Mouse (Mus musculus) embryonic stem cell, embryonic (primary cell): ENCODE data around the gene Cnksr3.

Source experiments
- CTCF ChIA-PET, 4 experiments: fragments of 300-600 bp in 2 of 4; fragments of 350-600 bp in 2 of 4; sonication (Branson Sonifier 250); formaldehyde crosslinking; loops; one replicate each; lab custom pipeline; 2022; ENCODE audit warnings: inconsistent platforms in 2 of 4; lab: Charles Lee
- POLR2A ChIA-PET, 4 experiments: fragments of 300-600 bp in 2 of 4; fragments of 350-600 bp in 2 of 4; sonication (Branson Sonifier 250); formaldehyde crosslinking; loops; one replicate each; lab custom pipeline; 2022; ENCODE audit warnings: antibody characterized with exemption in 4 of 4, inconsistent platforms in 1 of 4; lab: Charles Lee

Cnksr3 gene

DNA sequence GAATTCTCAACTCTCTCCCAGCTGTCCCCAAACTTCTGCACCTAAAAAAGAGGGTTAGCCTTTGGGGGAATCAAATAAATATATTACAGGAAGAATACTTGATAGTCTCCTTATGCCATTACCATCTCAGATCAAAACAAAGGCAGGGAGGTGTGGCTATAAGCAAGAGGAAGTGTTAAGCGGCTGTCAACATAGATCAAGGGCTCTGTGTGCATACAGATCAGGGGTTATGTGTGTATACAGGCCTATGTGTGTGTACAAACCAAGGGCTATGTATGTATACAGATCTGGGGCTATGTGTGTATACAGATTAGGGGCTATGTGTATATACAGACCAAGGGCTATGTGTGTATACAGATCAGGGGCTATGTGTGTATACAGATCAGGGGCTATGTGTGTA, 38.9 kb downstream of the Cnksr3 start:
- CTCF ChIA-PET, result no interaction called here
- POLR2A ChIA-PET, result interaction anchor here in 1 of 4 experiments (0.8 kb wide), 1 partner anchor 9 kb away, joined by 3 read pairs; no protein-coding TSS in a partner anchor

DNA sequence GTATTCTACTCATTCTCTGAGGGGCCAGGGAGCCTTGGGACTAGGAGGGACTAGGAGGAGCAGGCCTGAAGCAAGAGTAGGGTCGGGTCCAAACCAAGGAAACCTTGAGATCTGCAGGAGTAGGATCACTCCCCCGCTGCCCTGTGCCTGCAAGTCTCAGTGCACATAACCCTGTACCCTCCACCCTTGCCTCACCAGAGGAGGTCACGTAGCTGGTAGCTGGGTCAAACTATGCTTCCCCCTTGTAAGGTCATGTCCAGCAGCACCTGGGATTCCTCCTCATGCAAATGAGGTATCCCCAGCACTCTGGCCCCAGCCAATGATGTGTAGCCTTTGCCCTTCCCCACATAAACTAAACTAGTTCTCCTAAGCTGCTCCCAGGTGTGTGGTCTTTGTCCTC, 41.6 kb downstream of the Cnksr3 start:
- ChIA-PET POLR2A (no interaction called here), CTCF (interaction anchor here in 1 of 4 experiments (0.7 kb wide), 1 partner anchor 11 kb away, joined by 4 read pairs; no protein-coding TSS in a partner anchor)

DNA sequence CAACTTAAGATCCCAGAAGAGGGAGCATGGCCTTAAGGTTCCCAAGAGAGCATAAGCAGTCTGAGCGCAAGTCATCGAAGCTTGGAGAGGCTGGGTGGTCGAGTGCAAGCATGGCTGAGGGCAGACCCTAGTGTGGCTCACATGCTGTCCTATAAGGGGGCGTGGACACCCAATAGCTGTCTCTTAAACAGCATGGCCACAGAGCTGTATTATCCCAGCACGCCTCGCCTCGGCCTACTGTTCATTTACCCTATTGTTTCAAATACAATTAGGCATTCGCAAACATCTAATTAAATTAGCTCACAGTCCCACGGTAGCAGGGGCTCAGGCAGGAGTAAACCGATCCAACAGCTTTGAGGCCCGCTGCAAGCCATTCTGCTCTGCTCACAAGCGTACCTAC, 49.0 kb downstream of the Cnksr3 start:
- POLR2A ChIA-PET, result interaction anchor here in 2 of 4 experiments (0.5 to 2.0 kb wide), 3 partner anchors 49 to 449 kb away, joined by 3 to 7 read pairs (median 3); partner anchors contain the start of gene Cnksr3 (in 1 of the 2)
- CTCF ChIA-PET, result no interaction called here

DNA sequence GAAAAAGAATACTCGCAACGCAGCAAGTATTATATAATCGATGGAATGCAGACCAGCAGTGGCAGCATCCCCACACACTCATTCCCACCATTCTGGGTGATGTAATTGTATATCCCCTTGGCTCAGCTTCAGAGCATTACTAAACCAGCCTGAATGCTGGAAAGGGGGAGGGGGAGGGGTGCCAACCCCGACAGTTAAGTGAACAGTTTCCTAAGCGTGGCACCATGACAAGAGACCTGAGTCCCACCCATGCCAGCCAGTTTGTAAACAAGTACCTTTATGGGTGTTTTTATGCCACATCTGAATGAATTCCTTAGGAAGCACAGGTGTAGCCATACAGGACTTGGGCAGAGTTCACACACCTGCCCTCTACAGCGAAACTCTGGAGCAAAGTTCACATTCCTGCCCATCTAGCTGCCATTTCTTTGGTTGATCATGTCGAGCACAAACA, 53.0 kb downstream of the Cnksr3 start:
- CTCF ChIA-PET, result no interaction called here
- POLR2A ChIA-PET, result no interaction called here

DNA sequence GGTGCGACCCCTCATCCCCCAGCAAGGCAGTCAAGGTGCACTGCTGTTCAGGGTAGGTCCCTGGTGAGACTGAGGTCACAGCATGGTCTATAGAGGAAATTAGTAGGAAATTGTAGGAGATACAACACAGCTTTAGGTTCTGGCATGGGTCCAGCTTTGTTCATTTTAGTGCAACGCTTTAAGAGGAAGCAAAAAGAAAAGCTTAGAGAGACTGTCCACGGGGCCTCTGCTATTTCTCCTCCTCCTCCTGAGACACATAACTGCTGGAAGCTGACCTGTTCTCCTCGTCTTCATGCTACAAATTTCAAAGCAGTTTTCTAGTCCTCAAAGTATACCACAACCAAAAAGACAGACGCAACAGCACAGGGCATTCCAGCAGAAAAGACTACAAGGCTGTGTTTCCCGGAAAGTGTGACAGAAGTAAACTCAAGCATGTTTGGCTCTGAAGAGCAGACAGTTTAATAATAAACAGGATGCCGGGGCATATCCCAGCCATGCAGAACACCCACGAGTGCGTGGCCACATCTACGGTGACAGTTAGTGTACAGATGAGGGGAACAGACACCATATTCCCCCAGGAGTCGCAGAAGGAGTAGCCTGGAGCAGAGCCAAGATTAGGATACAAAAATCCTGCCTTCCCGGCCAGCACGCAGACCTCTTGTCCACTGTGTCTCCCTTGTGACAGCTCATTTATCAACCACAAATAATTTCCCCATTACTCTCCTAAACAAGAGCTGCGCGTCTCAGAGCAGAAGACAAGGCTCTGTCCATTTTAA, 53.6 kb downstream of the Cnksr3 start:
- POLR2A ChIA-PET, result no interaction called here
- CTCF ChIA-PET, result no interaction called here

DNA sequence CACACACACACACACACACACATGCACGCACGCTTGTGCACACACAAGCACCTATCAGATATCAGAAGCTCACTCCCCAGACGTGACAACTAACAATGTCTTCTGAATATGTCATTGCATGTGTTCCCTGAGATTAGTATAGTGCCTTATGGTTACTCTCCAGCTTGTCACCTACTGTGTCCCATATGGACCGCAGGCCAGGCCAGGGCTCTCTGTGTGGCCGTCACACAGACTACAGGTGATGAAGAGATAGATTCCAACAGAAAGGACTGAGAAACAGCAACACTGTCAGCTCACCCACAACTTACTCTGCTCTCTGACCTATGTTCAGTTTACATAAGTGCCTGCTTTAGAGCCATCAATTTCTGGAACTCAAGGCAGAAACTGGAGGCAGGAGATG, 57.2 kb downstream of the Cnksr3 start:
- CTCF ChIA-PET, result no interaction called here
- POLR2A ChIA-PET, result interaction anchor here in 1 of 4 experiments (0.6 to 2.4 kb wide), 2 partner anchors 9 to 17 kb away, joined by 3 to 5 read pairs; no protein-coding TSS in a partner anchor

DNA sequence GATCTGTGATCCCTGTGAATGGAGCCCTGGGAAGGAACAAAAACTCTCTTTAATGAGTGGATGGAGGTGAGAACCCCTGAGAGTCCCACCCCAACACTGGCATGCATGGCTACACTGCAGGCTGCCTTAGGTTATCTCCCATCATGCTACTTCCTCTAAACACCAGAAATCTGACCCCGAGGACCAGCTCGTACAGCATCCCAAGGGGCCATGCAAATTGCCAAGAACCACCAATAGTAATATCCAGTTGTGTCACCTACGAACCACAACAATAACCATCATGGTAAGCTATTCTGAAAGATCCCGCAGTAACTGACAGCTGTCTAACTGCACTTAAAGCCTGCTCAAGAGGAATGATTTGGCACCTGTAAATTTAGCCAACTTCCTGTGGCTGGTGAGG, 59.1 kb downstream of the Cnksr3 start:
- POLR2A ChIA-PET, result no interaction called here
- CTCF ChIA-PET, result no interaction called here

DNA sequence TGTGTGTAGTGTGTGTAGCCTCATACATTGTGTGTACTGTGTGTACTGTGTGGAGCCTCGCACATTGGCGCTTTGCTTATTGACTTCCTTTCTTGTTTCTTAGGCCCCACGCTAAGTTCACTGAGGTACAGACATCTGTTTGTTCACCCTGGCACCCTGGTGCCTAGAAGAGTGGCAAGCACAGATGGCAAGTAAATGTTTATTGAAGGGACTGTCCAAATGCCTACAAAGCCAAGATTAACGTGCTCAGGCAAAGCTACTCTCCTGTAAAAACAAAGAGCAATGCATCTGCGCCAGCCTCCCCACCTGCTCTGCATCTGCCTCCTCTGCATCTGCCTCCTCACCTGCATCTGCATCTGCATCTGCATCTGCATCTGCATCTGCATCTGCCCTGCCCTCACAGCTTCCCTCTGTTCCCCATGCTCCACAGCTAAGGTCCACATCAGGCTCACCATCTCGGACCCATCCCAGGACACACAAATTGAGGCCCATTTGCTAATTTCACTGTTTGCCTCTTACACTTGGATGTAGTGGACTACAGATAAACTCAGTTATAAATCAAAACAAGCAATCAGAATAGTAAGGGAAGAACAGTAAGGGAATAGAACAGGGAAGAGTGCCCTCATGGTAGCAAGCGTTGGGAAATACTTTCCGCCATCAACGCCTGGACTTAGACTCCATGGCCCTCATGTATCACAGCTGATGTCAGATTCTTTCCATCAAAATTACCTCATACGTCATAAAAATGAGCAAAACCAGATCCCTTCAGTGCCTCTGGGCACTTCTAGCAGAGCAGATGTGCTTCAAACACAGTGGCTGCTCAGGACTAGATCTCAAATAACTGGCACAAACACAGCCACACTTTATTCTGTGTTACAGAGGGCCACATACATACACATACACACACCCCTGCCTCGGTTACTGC, 62.1 kb downstream of the Cnksr3 start:
- ChIA-PET CTCF (no interaction called here), POLR2A (no interaction called here)

DNA sequence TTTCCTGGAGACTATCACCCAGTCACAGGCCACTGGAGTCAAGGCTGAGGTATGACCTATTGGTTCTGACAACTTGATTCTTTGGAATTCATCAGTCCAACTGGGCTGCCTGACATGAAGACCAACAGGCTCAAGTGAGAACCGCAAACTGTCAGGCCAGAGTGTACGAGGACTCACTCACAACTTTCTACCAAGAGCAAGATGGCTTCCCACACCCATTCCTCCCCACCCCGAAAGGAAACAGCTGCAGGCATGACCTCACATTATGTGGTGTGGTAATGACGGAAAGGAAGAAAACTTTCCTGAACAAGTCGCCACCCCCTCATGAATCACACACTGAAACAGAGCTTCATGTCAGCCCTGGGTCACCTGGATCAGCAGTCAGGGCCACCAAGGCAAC, 66.4 kb downstream of the Cnksr3 start:
- CTCF ChIA-PET, result no interaction called here

DNA sequence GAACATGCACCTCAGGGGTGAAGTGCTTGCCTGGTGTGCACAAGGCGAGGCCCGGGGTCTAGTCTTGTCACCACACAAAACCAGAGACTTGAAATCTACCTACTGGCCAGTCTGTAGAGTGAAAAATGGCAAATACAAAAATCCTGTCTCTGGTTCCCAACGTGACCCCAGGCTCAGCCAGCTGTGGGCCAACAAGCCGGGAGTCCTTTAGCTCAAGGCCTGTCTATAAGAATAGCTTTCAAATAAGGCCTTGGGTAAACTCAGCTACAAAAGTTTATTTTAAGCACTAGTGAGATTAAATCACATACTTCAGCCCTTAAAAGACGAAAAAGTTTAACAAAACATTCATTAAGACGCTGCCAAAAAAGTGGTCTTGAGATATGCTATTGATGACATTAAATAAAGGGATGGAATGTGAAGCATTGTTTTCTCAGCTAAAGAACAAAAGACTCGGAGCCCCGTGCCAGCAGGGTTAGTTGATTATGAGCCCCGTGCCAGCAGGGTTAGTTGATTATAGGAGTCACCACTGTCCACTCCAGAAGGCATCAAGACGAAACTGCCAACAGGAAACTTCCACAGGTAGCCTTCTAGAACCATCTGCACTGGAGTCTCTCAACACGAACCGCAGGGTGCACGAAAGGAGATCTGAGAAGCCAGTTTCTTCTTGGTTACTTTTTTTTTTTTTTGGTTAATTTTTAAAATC, 67.8 kb downstream of the Cnksr3 start:
- CTCF ChIA-PET, result no interaction called here
- POLR2A ChIA-PET, result interaction anchor here in 1 of 4 experiments (1.3 kb wide), 1 partner anchor 9 kb away, joined by 3 read pairs; no protein-coding TSS in a partner anchor

More for the DNA sequence above, 66.4 kb downstream of the Cnksr3 start:
- POLR2A ChIA-PET, result interaction anchor here in 1 of 4 experiments (1.3 to 1.6 kb wide), 2 partner anchors 10 to 11 kb away, joined by 3 to 5 read pairs; no protein-coding TSS in a partner anchor

DNA sequence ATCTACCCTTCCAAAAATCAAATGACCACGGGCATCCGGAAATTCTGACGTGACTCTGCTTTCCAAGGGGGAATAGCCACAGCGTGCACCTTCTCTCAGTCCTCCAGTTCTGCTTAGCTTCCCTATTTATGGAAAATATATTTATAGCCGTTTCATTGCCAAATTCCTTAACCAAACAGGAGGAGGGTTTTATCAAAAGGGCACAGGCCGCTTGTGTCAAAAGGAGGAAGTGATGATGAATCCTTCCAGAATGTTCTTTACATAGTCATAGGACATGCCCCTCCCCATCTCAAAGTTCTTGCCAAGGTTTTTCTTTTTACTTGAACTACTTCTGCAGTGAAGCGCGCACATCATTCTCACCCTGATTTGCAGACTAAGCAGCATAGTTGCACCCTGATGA, 69.8 kb downstream of the Cnksr3 start:
- POLR2A ChIA-PET, result no interaction called here
- CTCF ChIA-PET, result no interaction called here

DNA sequence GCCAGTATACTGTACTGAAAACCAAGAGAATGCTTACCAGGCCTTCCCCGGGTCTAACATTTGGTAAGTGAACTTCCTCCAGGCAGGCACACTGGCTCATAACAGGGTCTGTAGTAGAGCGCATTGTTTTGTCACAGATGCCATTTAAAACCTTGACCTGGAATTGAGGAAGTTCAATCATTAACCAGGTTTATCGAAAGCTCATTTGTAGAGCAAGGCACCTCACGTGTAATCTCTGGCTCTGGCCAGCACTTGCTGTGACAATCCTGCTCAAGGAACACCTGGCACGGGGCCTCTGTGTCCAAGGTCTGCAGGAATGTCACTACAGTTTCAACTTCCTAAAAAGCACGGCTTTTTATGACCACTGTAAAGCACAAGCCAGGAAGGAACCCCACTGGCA, 71.8 kb downstream of the Cnksr3 start:
- POLR2A ChIA-PET, result no interaction called here
- CTCF ChIA-PET, result no interaction called here

DNA sequence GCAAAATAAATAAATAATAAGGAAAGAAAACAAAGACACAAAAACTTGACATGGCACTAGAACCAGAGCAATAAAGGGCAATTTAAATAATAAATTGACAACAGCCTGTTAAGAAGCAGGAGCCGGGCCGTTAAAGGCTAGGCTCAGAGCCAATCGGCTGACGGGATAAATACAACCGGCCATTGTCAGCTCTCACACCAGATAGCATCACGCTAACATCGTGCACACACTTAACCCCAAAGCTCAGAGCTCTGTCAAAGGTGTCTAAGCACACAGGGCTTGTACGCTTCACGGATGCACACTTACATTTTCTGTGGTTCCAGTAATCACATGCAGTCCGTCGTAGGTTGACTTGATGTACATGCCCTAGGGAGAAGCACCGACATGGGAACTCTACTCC, 74.0 kb downstream of the Cnksr3 start:
- ChIA-PET CTCF (no interaction called here), POLR2A (interaction anchor here in 1 of 4 experiments (0.5 to 1.1 kb wide), 2 partner anchors 14 to 17 kb away, joined by 3 read pairs; no protein-coding TSS in a partner anchor)

DNA sequence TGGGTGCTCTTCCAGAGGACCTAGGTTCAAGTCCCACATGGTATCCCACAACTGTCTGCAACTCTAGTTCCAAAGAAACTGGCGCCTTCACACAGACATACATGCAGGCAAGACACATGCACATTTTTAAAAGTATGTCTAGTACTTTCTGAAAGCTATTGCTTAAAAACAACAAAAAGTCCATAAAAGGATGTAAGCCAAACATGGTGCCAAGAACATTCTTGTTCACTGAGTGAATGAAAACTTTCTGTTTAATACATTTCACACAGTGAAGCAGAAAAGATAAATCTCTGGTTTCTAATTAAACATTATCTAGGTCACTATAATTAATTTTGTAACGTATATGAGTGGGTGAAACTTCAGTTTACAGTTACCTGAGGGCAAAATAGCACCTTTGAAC, 76.3 kb downstream of the Cnksr3 start:
- POLR2A ChIA-PET, result interaction anchor here in 1 of 4 experiments (1.2 to 1.7 kb wide), 2 partner anchors 9 kb away, joined by 3 read pairs; no protein-coding TSS in a partner anchor
- CTCF ChIA-PET, result no interaction called here

DNA sequence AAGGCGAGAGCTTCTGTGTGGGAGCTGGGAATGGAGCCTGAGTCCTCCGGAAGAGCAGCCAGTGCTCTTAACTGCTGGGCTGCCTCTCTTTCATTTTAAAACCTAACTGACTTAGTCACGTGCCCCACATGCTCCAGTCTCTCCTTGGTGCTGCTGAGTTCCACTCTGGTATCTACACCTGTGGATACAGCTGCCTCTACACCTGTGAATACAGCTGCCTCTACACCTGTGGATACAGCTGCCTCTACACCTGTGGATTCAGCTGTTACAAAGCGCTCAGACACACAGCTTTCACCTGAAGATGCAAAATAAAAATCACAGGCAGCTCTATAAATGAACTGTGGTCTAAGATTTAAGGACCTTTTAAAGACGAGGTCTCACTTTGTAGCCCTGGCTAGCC, 79.0 kb downstream of the Cnksr3 start:
- POLR2A ChIA-PET, result no interaction called here
- CTCF ChIA-PET, result no interaction called here

DNA sequence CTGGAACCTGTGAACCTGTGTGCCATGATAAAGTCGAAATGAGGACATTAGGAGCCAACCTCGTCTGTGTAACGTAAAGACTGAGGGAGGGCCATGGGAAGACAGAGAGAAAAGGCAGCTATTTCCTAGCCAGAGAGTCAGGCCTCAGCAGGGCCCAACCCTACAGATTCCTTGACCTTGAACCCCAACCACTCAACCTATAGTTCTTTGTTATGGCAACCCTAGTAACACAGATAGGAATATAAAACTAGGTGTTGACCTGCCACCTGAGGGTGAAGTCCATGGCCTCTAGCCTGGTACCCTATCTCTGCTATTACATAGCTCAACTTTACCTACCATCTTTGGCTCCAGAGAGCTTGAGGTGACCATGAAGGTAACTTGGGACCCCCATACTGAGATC, 80.6 kb downstream of the Cnksr3 start:
- POLR2A ChIA-PET, result interaction anchor here in 3 of 4 experiments (0.5 to 1.0 kb wide), 3 partner anchors 75 to 823 kb away, joined by 3 to 4 read pairs (median 3); partner anchors contain the start of gene Cnksr3 (in 1 of the 3)
- CTCF ChIA-PET, result no interaction called here

DNA sequence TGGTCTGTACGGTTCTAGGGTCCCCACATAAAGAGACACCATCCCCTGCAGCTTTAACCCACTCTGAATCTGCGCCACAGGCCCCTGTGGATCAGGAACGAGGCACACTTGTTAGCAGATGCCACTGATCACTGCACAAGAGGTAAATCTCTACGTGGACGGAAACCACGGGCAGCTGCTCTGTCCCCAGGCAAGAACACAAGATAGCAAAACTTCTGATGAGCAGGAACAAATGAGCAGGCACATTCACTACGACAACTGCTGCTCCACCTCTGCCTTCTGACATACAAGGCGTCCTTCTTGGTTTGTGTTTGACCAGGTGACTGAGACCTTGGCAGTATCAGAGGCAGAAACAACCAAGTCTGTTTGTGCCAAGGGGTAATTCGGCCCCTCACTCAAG, 84.2 kb downstream of the Cnksr3 start:
- CTCF ChIA-PET, result no interaction called here
- POLR2A ChIA-PET, result no interaction called here

DNA sequence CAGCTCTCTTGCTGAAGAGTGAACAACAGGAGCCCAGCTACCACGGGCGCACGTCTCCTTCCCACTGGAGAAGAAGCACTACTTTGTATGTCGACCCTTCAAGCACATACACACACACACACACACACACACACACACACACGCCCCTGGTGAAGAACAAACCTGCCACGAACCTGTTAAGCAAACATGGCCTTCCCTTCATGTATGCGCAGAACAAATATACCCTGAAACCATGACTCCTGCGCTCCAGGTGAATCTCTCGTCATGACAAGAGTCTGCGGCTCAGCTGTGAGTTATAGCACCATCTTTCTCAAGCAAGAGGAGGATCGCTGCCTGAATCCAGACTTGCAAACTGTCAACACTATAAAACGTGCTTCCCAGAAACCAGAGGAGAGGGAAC, 85.2 kb downstream of the Cnksr3 start:
- CTCF ChIA-PET, result no interaction called here
- POLR2A ChIA-PET, result interaction anchor here in 1 of 4 experiments (1.0 to 1.1 kb wide), 2 partner anchors 8 to 10 kb away, joined by 3 to 5 read pairs; no protein-coding TSS in a partner anchor

DNA sequence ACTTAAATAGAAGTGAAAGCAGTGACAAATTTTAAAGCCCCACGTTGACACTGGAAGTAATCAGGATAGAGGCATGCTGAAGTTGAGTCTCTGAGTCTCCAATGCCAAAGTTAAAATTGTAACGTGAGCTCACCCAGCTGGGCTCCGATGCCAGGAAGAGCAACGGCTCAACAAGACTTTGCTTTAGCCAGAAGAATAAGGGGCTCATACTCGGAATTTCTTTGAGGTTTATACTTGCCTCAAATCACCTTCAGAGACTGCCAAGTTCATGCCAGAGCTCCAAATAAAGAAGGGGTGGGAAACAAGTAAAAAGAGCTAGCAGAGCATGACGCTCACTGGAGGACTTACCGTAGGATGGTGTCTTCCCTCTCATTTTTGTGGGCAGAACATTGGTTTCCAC, 85.8 kb downstream of the Cnksr3 start:
- ChIA-PET CTCF (no interaction called here), POLR2A (interaction anchor here in 1 of 4 experiments (1.0 to 1.1 kb wide), 2 partner anchors 9 to 11 kb away, joined by 3 to 5 read pairs; no protein-coding TSS in a partner anchor)
